Mouse (Mus musculus): Measurements from ENCODE around the gene Steap4. TPM values are rescaled to one million over a fixed set of nuclear protein-coding genes. Genes with fewer than 3 reads are reported as not detected.
"Not testable (repeated sequence)": the region's sequence is repeated elsewhere in the genome, so short reads cannot be mapped to it uniquely, and the experiment has no call there.

Gene Steap4
- 3.3 and 5.2 TPM in 2 replicates for polyA plus RNA-seq (2015; fragmentation: Nextera tagmentation; extraction: Ambion mirVana)

- no peaks in the 10 kb centered on the region for H3K27me3 ChIP-seq
- peak within 1 kb of the TSS; percentile 34 for H3K4me3 ChIP-seq (replicated peaks)
- H3K9ac ChIP-seq, result peak within 1 kb of the TSS; percentile 19
- ATAC-seq (replicated peaks; ENCODE audit: low FRiP score), result peak; percentile 83
- no peak within 1 kb of the TSS for H3K27ac ChIP-seq
- peaks cover 11% of the 10 kb centered on the region; the same call in 1 of the 2 replicates for H3K4me1 ChIP-seq
- no peaks in the 10 kb centered on the region for H3K36me3 ChIP-seq
- WGBS, result 4% methylated on average over 20 of the region's 20 CpGs
- peak within 1 kb of the TSS; percentile 70 for H3K4me2 ChIP-seq
- no peaks in the 10 kb centered on the region for H3K9me3 ChIP-seq (replicated peaks)
Measured at GRCm38 (mm10) chr5:7960176-7960575, at the start of gene Steap4. TSS of gene Steap4 (plus strand) at chr5:7960457.

GRCm38 (mm10) chr5:7911975-7912374, 48.3 kb upstream of the Steap4 start:
- no peak overlapping the region for H3K27ac ChIP-seq
- H3K27me3 ChIP-seq, result no peaks in the 10 kb centered on the region
- H3K36me3 ChIP-seq, result no peaks in the 10 kb centered on the region
- no peaks in the 10 kb centered on the region for H3K9me3 ChIP-seq (replicated peaks)
- WGBS, result 78% methylated on average over 3 of the region's 3 CpGs
- no peaks in the 10 kb centered on the region for H3K4me1 ChIP-seq
- H3K4me2 ChIP-seq, result no peak overlapping the region
- H3K4me3 ChIP-seq (replicated peaks), result no peak overlapping the region
- H3K9ac ChIP-seq, result no peak overlapping the region
- ATAC-seq (replicated peaks; ENCODE audit: low FRiP score), result no peak

GRCm38 (mm10) chr5:7917501-7918295, 42.6 kb upstream of the Steap4 start:
- Histone ChIP-seq H3K4me1 (no peaks in the 10 kb centered on the region), H3K4me2 (no peak overlapping the region), H3K4me3 (replicated peaks) (no peak overlapping the region), H3K27ac (no peak overlapping the region), H3K9me3 (replicated peaks) (no peaks in the 10 kb centered on the region), H3K27me3 (no peaks in the 10 kb centered on the region), H3K36me3 (no peaks in the 10 kb centered on the region), H3K9ac (no peak overlapping the region)
- ATAC-seq (replicated peaks; ENCODE audit: low FRiP score), result no peak
- 77% methylated on average over 11 of the region's 11 CpGs for WGBS

- no peaks in the 10 kb centered on the region for H3K9me3 ChIP-seq (replicated peaks)
- H3K27ac ChIP-seq, result no peak overlapping the region
- H3K4me2 ChIP-seq, result no peak overlapping the region
- no peak overlapping the region for H3K4me3 ChIP-seq (replicated peaks)
- no peaks in the 10 kb centered on the region for H3K36me3 ChIP-seq
- H3K9ac ChIP-seq, result no peak overlapping the region
- no peak for ATAC-seq (replicated peaks; ENCODE audit: low FRiP score)
- H3K4me1 ChIP-seq, result no peaks in the 10 kb centered on the region
- H3K27me3 ChIP-seq, result no peaks in the 10 kb centered on the region
- 85% methylated on average over 5 of the region's 5 CpGs for WGBS
Measured at GRCm38 (mm10) chr5:7918296-7918579, 42.0 kb upstream of the Steap4 start.

GRCm38 (mm10) chr5:7919681-7920080, 40.6 kb upstream of the Steap4 start:
- no peak overlapping the region for H3K4me2 ChIP-seq
- H3K36me3 ChIP-seq, result no peaks in the 10 kb centered on the region
- no peak overlapping the region for H3K27ac ChIP-seq
- H3K27me3 ChIP-seq, result no peaks in the 10 kb centered on the region
- H3K4me3 ChIP-seq (replicated peaks), result no peak overlapping the region
- no peak overlapping the region for H3K9ac ChIP-seq
- no peak for ATAC-seq (replicated peaks; ENCODE audit: low FRiP score)
- 89% methylated on average over 2 of the region's 2 CpGs for WGBS
- no peaks in the 10 kb centered on the region for H3K4me1 ChIP-seq
- H3K9me3 ChIP-seq (replicated peaks), result no peaks in the 10 kb centered on the region

- no peak overlapping the region for H3K4me2 ChIP-seq
- no peaks in the 10 kb centered on the region for H3K9me3 ChIP-seq (replicated peaks)
Measured at GRCm38 (mm10) chr5:7922751-7923150, 37.5 kb upstream of the Steap4 start.

GRCm38 (mm10) chr5:7923666-7924065, 36.6 kb upstream of the Steap4 start:
- WGBS, result 95% methylated on average over 3 of the region's 3 CpGs

More at GRCm38 (mm10) chr5:7922751-7923150, 37.5 kb upstream of the Steap4 start:
- Histone ChIP-seq H3K9ac (no peak overlapping the region), H3K27ac (no peak overlapping the region), H3K4me1 (no peaks in the 10 kb centered on the region), H3K4me3 (replicated peaks) (no peak overlapping the region), H3K27me3 (no peaks in the 10 kb centered on the region), H3K36me3 (no peaks in the 10 kb centered on the region)
- ATAC-seq (replicated peaks; ENCODE audit: low FRiP score), result no peak
- 88% methylated on average over 1 of the region's 1 CpGs for WGBS

GRCm38 (mm10) chr5:7932234-7933221, 27.7 kb upstream of the Steap4 start:
- Histone ChIP-seq H3K4me3 (replicated peaks) (no peak overlapping the region), H3K4me2 (no peak overlapping the region), H3K9me3 (replicated peaks) (no peaks in the 10 kb centered on the region), H3K27ac (0 out of 2 replicates have a peak overlapping the region, but pooled peaks have one; percentile 54), H3K27me3 (no peaks in the 10 kb centered on the region), H3K4me1 (no peaks in the 10 kb centered on the region), H3K9ac (no peak overlapping the region), H3K36me3 (no peaks in the 10 kb centered on the region)
- ATAC-seq (replicated peaks; ENCODE audit: low FRiP score), result peak; percentile 77
- 57% methylated on average over 5 of the region's 5 CpGs for WGBS

More at GRCm38 (mm10) chr5:7923666-7924065, 36.6 kb upstream of the Steap4 start:
- no peak overlapping the region for H3K4me2 ChIP-seq
- H3K36me3 ChIP-seq, result no peaks in the 10 kb centered on the region
- H3K9me3 ChIP-seq (replicated peaks), result no peaks in the 10 kb centered on the region
- no peaks in the 10 kb centered on the region for H3K27me3 ChIP-seq
- no peak for ATAC-seq (replicated peaks; ENCODE audit: low FRiP score)
- no peak overlapping the region for H3K4me3 ChIP-seq (replicated peaks)
- H3K4me1 ChIP-seq, result no peaks in the 10 kb centered on the region
- H3K9ac ChIP-seq, result no peak overlapping the region
- no peak overlapping the region for H3K27ac ChIP-seq

- H3K27ac ChIP-seq, result 0 out of 2 replicates have a peak overlapping the region, but pooled peaks have one; percentile 54
- H3K27me3 ChIP-seq; H3K4me2 ChIP-seq; H3K36me3 ChIP-seq; H3K9me3 ChIP-seq (replicated peaks); H3K4me1 ChIP-seq; ATAC-seq (replicated peaks; ENCODE audit: low FRiP score); H3K4me3 ChIP-seq (replicated peaks); H3K9ac ChIP-seq: not testable (repeated sequence)
- WGBS, result 63% methylated on average over 11 of the region's 11 CpGs
Measured at GRCm38 (mm10) chr5:7933495-7933894, 26.8 kb upstream of the Steap4 start.

- ATAC-seq (replicated peaks; ENCODE audit: low FRiP score), result no peak
- H3K4me3 ChIP-seq (replicated peaks), result no peak overlapping the region
- H3K4me1 ChIP-seq, result no peaks in the 10 kb centered on the region
- no peaks in the 10 kb centered on the region for H3K9me3 ChIP-seq (replicated peaks)
- H3K9ac ChIP-seq, result no peak overlapping the region
- peak overlapping the region; percentile 54; the same call in 1 of the 2 replicates for H3K27ac ChIP-seq
- 36% methylated on average over 2 of the region's 2 CpGs for WGBS
- H3K27me3 ChIP-seq, result no peaks in the 10 kb centered on the region
- no peak overlapping the region for H3K4me2 ChIP-seq
- no peaks in the 10 kb centered on the region for H3K36me3 ChIP-seq
Measured at GRCm38 (mm10) chr5:7933933-7934675, 26.2 kb upstream of the Steap4 start.

- 83% methylated on average over 2 of the region's 2 CpGs for WGBS
- no peak overlapping the region for H3K9ac ChIP-seq
- no peaks in the 10 kb centered on the region for H3K9me3 ChIP-seq (replicated peaks)
- H3K36me3 ChIP-seq, result no peaks in the 10 kb centered on the region
- ATAC-seq (replicated peaks; ENCODE audit: low FRiP score), result no peak
- H3K4me1 ChIP-seq, result 0 out of 2 replicates have a peak, but pooled peaks cover 3% of the 10 kb centered on the region
- no peak overlapping the region for H3K27ac ChIP-seq
- no peak overlapping the region for H3K4me3 ChIP-seq (replicated peaks)
- H3K4me2 ChIP-seq, result no peak overlapping the region
- H3K27me3 ChIP-seq, result no peaks in the 10 kb centered on the region
Measured at GRCm38 (mm10) chr5:7954838-7955237, 5.4 kb upstream of the Steap4 start.

All from kidney, embryonic 15.5 days (tissue).